Mouse (Mus musculus) C2C12 (cell line): ENCODE results near the gene Ccna1.

Source experiments
- CEBPB ChIP-seq: IDR thresholded peaks from one replicate; pipeline ENCODE4 v1.6.1; 2011; ENCODE audit warnings: low read depth, mild to moderate bottlenecking, control low read depth, moderate library complexity
- CTCF ChIP-seq: IDR thresholded peaks from one replicate; pipeline ENCODE4 v1.5.1; 2011; ENCODE audit not compliant: control insufficient read depth, insufficient read depth, insufficient read length
- MAX ChIP-seq: IDR thresholded peaks from one replicate; pipeline ENCODE4 v1.6.1; 2011; ENCODE audit warnings: mild to moderate bottlenecking, control low read depth
- MYOD1 ChIP-seq: IDR thresholded peaks from one replicate; pipeline ENCODE4 v1.6.1; 2011; ENCODE audit warnings: low read depth; ENCODE audit not compliant: control insufficient read depth, insufficient read length
- MYOG ChIP-seq: IDR thresholded peaks from one replicate; pipeline ENCODE4 v1.6.1; 2011; ENCODE audit not compliant: control insufficient read depth, insufficient read length; ENCODE audit errors: extremely low read depth
- USF1 ChIP-seq: IDR thresholded peaks from one replicate; pipeline ENCODE4 v1.6.1; 2011; ENCODE audit warnings: low read depth, mild to moderate bottlenecking, control low read depth, moderate library complexity

- no peak for TF ChIP-seq CTCF
- no peak for TF ChIP-seq MYOD1
- TF ChIP-seq MYOG, result no peak
- TF ChIP-seq CEBPB, result no peak
- no peak for TF ChIP-seq USF1
- no peak for TF ChIP-seq MAX
These were observed 32.0 kb downstream of the Ccna1 start for GRCm38 (mm10) chr3:55023347-55023746.
